Mouse (Mus musculus): Measurements from ENCODE around the gene Adgrg5. TPM values are rescaled to one million over a fixed set of nuclear protein-coding genes. Genes with fewer than 3 reads are reported as not detected.

Gene Adgrg5
- polyA plus RNA-seq, 1 experiment from 2014 or later, result 0.36 TPM

DNA sequence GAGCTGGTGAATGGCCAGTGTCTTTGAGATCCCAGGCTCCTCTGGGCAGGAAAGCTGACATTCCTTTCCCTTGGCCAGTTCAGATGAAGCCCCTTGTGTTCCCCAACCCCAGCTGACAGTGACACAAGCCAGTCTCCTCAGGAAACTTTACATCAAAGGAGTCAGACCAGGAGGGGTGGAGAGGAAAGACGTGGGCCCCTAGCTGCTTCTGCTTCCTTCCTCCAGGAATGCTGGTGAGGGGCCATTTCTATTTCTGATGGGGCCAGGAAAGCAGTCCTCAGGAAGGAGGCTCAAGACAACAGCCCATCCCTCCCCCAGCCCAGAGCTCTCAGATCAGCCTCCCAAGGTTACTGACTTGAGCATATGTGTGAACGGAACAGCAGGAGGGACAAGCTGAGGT lies 30.6 kb upstream of the Adgrg5 start:
- Histone ChIP-seq H3K4me2 (replicated peaks; ENCODE audit: low read depth, low read length) (no peak overlapping the region), H3K27ac (ENCODE audit: low read length) (peak overlapping the region; percentile 6; the same call in 1 of the 2 replicates), H3K9me3 (ENCODE audit: control insufficient read depth, low read depth, low read length) (no peaks in the 10 kb centered on the region), H3K36me3 (ENCODE audit: control insufficient read depth, insufficient read depth, low read length) (no peaks in the 10 kb centered on the region), H3K4me3 (ENCODE audit: low read depth, low read length) (no peak overlapping the region), H3K4me1 (ENCODE audit: control insufficient read depth, insufficient read depth, low read length) (no peaks in the 10 kb centered on the region), H3K9ac (replicated peaks; ENCODE audit: low read depth, low read length) (no peak overlapping the region), H3K27me3 (ENCODE audit: control insufficient read depth, insufficient read depth, low read length) (no peaks in the 10 kb centered on the region)
- 33% methylated on average over 2 of the region's 2 CpGs for WGBS
- ATAC-seq (ENCODE audit: insufficient number of reproducible peaks, insufficient read depth, low FRiP score, low read depth), result peak; percentile 53; the same call in 1 of the 2 replicates

DNA sequence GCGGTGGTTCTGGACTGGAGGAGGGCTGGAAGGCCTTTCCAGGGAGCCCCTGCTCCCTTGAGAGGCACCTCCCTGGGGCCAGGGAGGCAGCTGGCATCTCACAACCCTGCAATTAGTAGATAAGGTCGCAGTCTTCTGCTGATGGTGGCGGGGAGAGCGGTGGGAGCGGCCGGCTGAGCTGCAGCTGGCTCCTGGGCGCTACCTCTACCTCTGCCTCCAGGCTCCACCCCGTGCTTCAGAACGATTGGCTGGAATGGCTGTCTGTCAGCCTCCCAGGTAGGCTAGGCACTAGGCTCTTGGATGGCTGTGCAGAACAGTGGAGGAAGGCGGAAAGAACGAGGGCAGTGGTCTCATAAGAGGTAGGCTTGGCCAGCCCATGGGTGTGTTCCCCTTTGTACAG lies 24.2 kb upstream of the Adgrg5 start:
- peaks cover 13% of the 10 kb centered on the region for H3K36me3 ChIP-seq (ENCODE audit: control insufficient read depth, insufficient read depth, low read length)
- no peaks in the 10 kb centered on the region for H3K9me3 ChIP-seq (ENCODE audit: control insufficient read depth, low read depth, low read length)
- no peaks in the 10 kb centered on the region for H3K27me3 ChIP-seq (ENCODE audit: control insufficient read depth, insufficient read depth, low read length)
- no peak overlapping the region for H3K4me3 ChIP-seq (ENCODE audit: low read depth, low read length)
- H3K9ac ChIP-seq (replicated peaks; ENCODE audit: low read depth, low read length), result no peak overlapping the region
- peak; percentile 85 for ATAC-seq (ENCODE audit: insufficient number of reproducible peaks, insufficient read depth, low FRiP score, low read depth)
- no peak overlapping the region for H3K27ac ChIP-seq (ENCODE audit: low read length)
- peak overlapping the region; percentile 25 for H3K4me2 ChIP-seq (replicated peaks; ENCODE audit: low read depth, low read length)
- 9% methylated on average over 11 of the region's 11 CpGs for WGBS
- peaks cover 22% of the 10 kb centered on the region for H3K4me1 ChIP-seq (ENCODE audit: control insufficient read depth, insufficient read depth, low read length)

DNA sequence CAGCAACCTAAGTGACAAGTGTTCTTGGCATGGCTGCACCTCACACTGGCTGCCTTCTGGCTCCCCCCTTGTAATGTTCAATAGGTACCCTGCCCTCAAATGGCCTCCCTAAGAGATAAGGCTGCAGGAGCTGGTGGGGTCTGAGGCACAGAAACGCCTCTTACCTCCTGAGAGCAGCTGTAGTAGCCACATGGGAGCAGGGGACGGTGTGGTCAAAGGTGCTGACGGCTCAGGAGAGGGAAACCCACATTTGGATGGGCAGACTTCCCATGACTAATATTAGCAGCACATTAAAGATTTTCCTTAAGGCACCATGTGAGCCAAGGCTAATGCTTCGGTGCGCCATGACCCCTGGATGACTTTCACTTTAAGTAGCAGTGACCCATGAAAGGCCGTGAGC lies 22.9 kb upstream of the Adgrg5 start:
- peaks cover 27% of the 10 kb centered on the region for H3K4me1 ChIP-seq (ENCODE audit: control insufficient read depth, insufficient read depth, low read length)
- H3K4me3 ChIP-seq (ENCODE audit: low read depth, low read length), result no peak overlapping the region
- peak overlapping the region; percentile 27; the same call in 1 of the 2 replicates for H3K27ac ChIP-seq (ENCODE audit: low read length)
- H3K4me2 ChIP-seq (replicated peaks; ENCODE audit: low read depth, low read length), result no peak overlapping the region
- 23% methylated on average over 6 of the region's 6 CpGs for WGBS
- no peak for ATAC-seq (ENCODE audit: insufficient number of reproducible peaks, insufficient read depth, low FRiP score, low read depth)
- no peaks in the 10 kb centered on the region for H3K27me3 ChIP-seq (ENCODE audit: control insufficient read depth, insufficient read depth, low read length)
- peaks cover 23% of the 10 kb centered on the region for H3K36me3 ChIP-seq (ENCODE audit: control insufficient read depth, insufficient read depth, low read length)
- H3K9ac ChIP-seq (replicated peaks; ENCODE audit: low read depth, low read length), result no peak overlapping the region
- H3K9me3 ChIP-seq (ENCODE audit: control insufficient read depth, low read depth, low read length), result no peaks in the 10 kb centered on the region

DNA sequence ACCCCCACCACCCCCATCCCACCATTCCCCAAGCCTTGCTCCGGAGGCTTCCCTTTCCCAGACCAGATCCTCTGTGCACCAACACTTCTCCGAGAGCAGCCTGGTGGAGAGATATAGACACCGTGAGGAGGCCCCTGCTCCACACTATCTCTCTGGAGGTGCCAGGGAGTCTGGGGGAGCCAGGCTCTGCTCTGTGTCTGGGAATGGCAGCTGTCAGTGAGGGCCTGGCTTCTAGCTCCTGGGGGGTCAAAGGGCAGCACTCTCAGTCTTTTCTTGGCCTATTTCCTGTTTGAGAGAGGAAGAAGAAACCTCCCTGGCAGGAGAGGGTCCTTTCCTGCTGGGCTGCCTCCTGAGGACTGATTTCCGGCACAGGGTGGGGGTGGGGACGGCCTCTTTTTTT lies 22.5 kb upstream of the Adgrg5 start:
- Histone ChIP-seq H3K4me1 (ENCODE audit: control insufficient read depth, insufficient read depth, low read length) (peaks cover 27% of the 10 kb centered on the region), H3K4me3 (ENCODE audit: low read depth, low read length) (no peak overlapping the region), H3K4me2 (replicated peaks; ENCODE audit: low read depth, low read length) (no peak overlapping the region), H3K9ac (replicated peaks; ENCODE audit: low read depth, low read length) (no peak overlapping the region), H3K9me3 (ENCODE audit: control insufficient read depth, low read depth, low read length) (no peaks in the 10 kb centered on the region), H3K27me3 (ENCODE audit: control insufficient read depth, insufficient read depth, low read length) (no peaks in the 10 kb centered on the region), H3K27ac (ENCODE audit: low read length) (peak overlapping the region; percentile 27; the same call in 1 of the 2 replicates), H3K36me3 (ENCODE audit: control insufficient read depth, insufficient read depth, low read length) (peaks cover 27% of the 10 kb centered on the region)
- no peak for ATAC-seq (ENCODE audit: insufficient number of reproducible peaks, insufficient read depth, low FRiP score, low read depth)
- 28% methylated on average over 5 of the region's 5 CpGs for WGBS

DNA sequence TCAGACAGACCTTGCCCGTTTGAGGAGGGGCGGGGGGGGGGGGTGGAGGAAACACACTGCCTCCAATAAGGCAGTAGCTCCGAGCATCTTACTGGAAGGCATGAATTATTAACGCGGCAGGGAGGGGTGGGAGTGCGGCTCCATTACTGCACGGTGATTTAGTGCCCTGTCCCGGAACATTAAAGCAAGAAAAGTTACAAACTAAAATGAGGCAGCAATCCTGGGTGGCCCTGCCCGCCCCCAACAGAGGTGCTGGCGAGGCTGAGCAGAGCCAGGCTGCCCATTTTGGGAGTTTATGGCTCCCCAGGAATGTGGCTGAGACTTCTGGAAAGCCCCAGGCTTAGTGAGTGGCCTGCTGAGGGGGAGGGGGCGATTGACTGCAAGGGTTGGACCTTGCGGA lies 19.8 kb upstream of the Adgrg5 start:
- H3K4me3 ChIP-seq (ENCODE audit: low read depth, low read length), result no peak overlapping the region
- no peak for ATAC-seq (ENCODE audit: insufficient number of reproducible peaks, insufficient read depth, low FRiP score, low read depth)
- H3K9ac ChIP-seq (replicated peaks; ENCODE audit: low read depth, low read length), result no peak overlapping the region
- 49% methylated on average over 12 of the region's 12 CpGs for WGBS
- H3K36me3 ChIP-seq (ENCODE audit: control insufficient read depth, insufficient read depth, low read length), result peaks cover 50% of the 10 kb centered on the region
- no peaks in the 10 kb centered on the region for H3K27me3 ChIP-seq (ENCODE audit: control insufficient read depth, insufficient read depth, low read length)
- no peak overlapping the region for H3K4me2 ChIP-seq (replicated peaks; ENCODE audit: low read depth, low read length)
- no peak overlapping the region for H3K27ac ChIP-seq (ENCODE audit: low read length)
- peaks cover 27% of the 10 kb centered on the region for H3K4me1 ChIP-seq (ENCODE audit: control insufficient read depth, insufficient read depth, low read length)
- H3K9me3 ChIP-seq (ENCODE audit: control insufficient read depth, low read depth, low read length), result no peaks in the 10 kb centered on the region

DNA sequence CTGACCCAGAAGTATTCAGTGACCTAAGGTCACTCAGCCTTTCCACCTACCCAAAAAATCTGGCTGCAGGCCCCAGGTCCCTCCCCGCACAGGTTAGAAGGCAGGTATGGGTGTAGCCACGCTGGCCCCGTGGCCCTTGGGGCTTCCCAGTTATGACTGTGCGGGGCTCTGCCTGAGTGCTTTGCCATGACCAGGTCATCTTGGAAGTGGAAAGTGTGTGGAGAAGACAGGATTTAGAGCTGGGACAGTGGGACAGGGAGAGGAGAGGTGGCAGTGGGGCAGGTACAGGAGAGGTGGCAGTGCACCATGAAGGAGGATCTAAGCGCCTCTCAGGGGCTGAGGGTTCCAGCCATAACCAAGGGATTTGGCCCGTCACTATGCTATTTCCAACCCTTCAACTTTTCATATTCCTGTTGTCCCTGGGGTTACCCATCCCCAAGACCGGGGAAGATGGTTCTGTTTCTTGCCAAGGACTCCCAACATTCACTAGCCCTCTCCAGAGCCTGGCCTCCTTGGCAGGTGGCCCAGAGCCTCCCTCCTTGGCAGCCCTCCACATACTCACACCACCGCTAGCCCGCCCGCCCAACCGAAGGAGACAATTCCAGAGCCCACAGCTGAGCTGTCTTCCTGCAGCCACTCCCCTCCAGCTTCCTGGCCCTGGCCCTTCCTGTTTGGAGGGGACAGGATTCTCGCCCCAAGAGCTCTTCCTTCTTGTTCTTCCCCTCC lies 18.9 kb upstream of the Adgrg5 start:
- Histone ChIP-seq H3K4me3 (ENCODE audit: low read depth, low read length) (no peak overlapping the region), H3K9me3 (ENCODE audit: control insufficient read depth, low read depth, low read length) (no peaks in the 10 kb centered on the region), H3K27ac (ENCODE audit: low read length) (peak overlapping the region; percentile 39; the same call in 1 of the 2 replicates), H3K36me3 (ENCODE audit: control insufficient read depth, insufficient read depth, low read length) (peaks cover 56% of the 10 kb centered on the region), H3K9ac (replicated peaks; ENCODE audit: low read depth, low read length) (no peak overlapping the region), H3K27me3 (ENCODE audit: control insufficient read depth, insufficient read depth, low read length) (no peaks in the 10 kb centered on the region), H3K4me1 (ENCODE audit: control insufficient read depth, insufficient read depth, low read length) (peaks cover 19% of the 10 kb centered on the region), H3K4me2 (replicated peaks; ENCODE audit: low read depth, low read length) (no peak overlapping the region)
- ATAC-seq (ENCODE audit: insufficient number of reproducible peaks, insufficient read depth, low FRiP score, low read depth), result no peak
- 63% methylated on average over 12 of the region's 12 CpGs for WGBS

DNA sequence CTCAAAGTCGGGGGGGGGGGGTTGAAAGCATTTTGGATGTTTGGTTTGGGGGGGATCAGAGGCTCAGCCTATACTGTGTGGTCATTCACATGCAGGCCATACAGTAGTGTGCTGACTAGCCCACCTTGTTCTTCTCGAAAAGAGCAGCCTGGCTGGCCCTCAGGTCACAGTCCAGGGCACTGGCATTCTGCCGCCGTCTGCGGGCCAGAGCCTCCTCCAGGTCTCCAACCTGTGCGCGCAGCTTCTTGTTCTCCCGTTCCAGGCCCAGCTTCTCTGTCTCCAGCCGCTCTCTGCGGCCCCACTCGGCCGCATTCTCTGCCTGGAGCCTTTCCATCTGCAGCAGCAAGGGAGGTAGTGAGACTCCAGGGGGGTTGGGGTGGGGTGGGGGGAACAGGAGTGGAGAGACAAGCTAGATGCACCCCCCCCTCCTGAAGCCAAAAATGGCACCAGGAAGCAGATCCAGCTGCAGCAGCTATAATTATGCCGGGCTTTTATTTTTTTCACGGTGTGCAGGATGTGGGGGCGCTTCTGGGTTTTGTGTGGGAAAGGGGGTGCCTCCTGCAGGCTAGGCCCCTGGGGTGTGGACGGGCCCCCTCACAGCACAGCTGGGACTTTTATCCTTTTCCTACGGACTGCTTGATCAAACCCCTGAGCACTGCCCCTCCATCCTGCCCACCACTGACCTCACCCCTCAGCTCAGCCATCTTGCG lies 15.7 kb upstream of the Adgrg5 start:
- Histone ChIP-seq H3K36me3 (ENCODE audit: control insufficient read depth, insufficient read depth, low read length) (peaks cover 62% of the 10 kb centered on the region), H3K4me1 (ENCODE audit: control insufficient read depth, insufficient read depth, low read length) (peaks cover 5% of the 10 kb centered on the region), H3K9ac (replicated peaks; ENCODE audit: low read depth, low read length) (no peak overlapping the region), H3K9me3 (ENCODE audit: control insufficient read depth, low read depth, low read length) (no peaks in the 10 kb centered on the region), H3K4me2 (replicated peaks; ENCODE audit: low read depth, low read length) (no peak overlapping the region), H3K27ac (ENCODE audit: low read length) (no peak overlapping the region), H3K4me3 (ENCODE audit: low read depth, low read length) (no peak overlapping the region), H3K27me3 (ENCODE audit: control insufficient read depth, insufficient read depth, low read length) (no peaks in the 10 kb centered on the region)
- WGBS, result 82% methylated on average over 18 of the region's 18 CpGs
- no peak for ATAC-seq (ENCODE audit: insufficient number of reproducible peaks, insufficient read depth, low FRiP score, low read depth)

DNA sequence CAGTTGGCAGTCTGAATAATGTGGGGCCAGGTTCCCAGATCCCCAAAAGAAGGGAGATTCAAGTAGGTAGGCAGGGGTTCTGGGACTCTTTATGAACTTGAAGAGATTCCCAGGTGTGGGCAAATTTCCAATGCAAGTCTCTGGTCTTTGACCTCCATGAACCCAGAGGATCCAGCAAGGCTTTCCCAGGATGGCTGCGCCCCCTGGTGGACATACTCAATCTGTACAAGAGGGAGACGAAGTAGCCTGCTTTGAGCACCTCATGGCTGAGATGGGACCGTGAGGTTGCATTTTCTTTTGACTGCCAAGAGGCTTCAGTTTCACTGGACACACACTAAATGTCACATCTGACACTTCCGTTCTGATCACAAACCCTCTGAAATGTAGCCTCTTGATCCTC lies 14.6 kb upstream of the Adgrg5 start:
- peak; percentile 26; the same call in 1 of the 2 replicates for ATAC-seq (ENCODE audit: insufficient number of reproducible peaks, insufficient read depth, low FRiP score, low read depth)
- Histone ChIP-seq H3K4me1 (ENCODE audit: control insufficient read depth, insufficient read depth, low read length) (peaks cover 15% of the 10 kb centered on the region), H3K9me3 (ENCODE audit: control insufficient read depth, low read depth, low read length) (no peaks in the 10 kb centered on the region), H3K27ac (ENCODE audit: low read length) (peak overlapping the region; percentile 15; the same call in 1 of the 2 replicates), H3K4me3 (ENCODE audit: low read depth, low read length) (no peak overlapping the region), H3K36me3 (ENCODE audit: control insufficient read depth, insufficient read depth, low read length) (peaks cover 60% of the 10 kb centered on the region), H3K27me3 (ENCODE audit: control insufficient read depth, insufficient read depth, low read length) (no peaks in the 10 kb centered on the region), H3K9ac (replicated peaks; ENCODE audit: low read depth, low read length) (no peak overlapping the region), H3K4me2 (replicated peaks; ENCODE audit: low read depth, low read length) (no peak overlapping the region)
- 10% methylated on average over 4 of the region's 4 CpGs for WGBS

All from stomach, embryonic 14.5 days (tissue).